Mouse (Mus musculus) E14TG2a.4 (cell line): ENCODE data around the gene Acsbg2.

Source experiments
- CTCF ChIP-seq: conservative IDR thresholded peaks from 2 replicates; pipeline ENCODE4 v1.5.1; 2014; ENCODE audit warnings: low read length
- NANOG ChIP-seq: IDR thresholded peaks from 2 replicates; pipeline ENCODE4 v1.6.1; 2014; ENCODE audit warnings: borderline replicate concordance, low read length, mixed read lengths

- TF ChIP-seq CTCF, result no peak
- no peak for TF ChIP-seq NANOG
Observed at GRCm38 (mm10) chr17:56842173-56842572, 32.1 kb downstream of the Acsbg2 start.
